Mouse (Mus musculus) limb, embryonic 14.5 days (tissue): ENCODE data around the gene Atoh8. TPM values are rescaled to one million over a fixed set of nuclear protein-coding genes. Genes with fewer than 3 reads are reported as not detected.

Source experiments
- ATAC-seq: fragments of 200-750 bp; cut with Nextera tagmentation; 2 replicates; pipeline ENCODE4 v1.8.0; 2017; ENCODE audit warnings: low read depth, moderate number of reproducible peaks, moderate TSS enrichment; ENCODE audit not compliant: low FRiP score
- DNase-seq: peaks from one replicate; pipeline ENCODE4 v3.0.0-alpha.2; 2015; ENCODE audit warnings: low spot score
- H3K27ac ChIP-seq: fragments of 300-500 bp; sonication (generic); replicated peaks from 2 replicates; pipeline ENCODE4 v1.5.1; 2014; ENCODE audit warnings: low read depth, mild to moderate bottlenecking, low read length, moderate library complexity, mixed read lengths
- H3K27me3 ChIP-seq: fragments of 300-500 bp; sonication (generic); 2 replicates; pipeline ENCODE4 v1.6.1; 2014; ENCODE audit warnings: low read length, mixed read lengths; ENCODE audit not compliant: control insufficient read depth, insufficient read depth
- H3K36me3 ChIP-seq: fragments of 300-500 bp; sonication (generic); 2 replicates; pipeline ENCODE4 v1.6.1; 2014; ENCODE audit warnings: mild to moderate bottlenecking, low read length, moderate library complexity, mixed read lengths; ENCODE audit not compliant: control insufficient read depth, insufficient read depth
- H3K4me1 ChIP-seq: fragments of 300-500 bp; sonication (generic); 2 replicates; pipeline ENCODE4 v1.6.1; 2014; ENCODE audit warnings: antibody characterized with exemption, low read length, mixed read lengths; ENCODE audit not compliant: control insufficient read depth, insufficient read depth
- H3K4me2 ChIP-seq: fragments of 300-500 bp; sonication (generic); replicated peaks from 2 replicates; pipeline ENCODE4 v1.6.1; 2014; ENCODE audit warnings: low read depth, mild to moderate bottlenecking, low read length, moderate library complexity; ENCODE audit not compliant: severe bottlenecking
- H3K4me3 ChIP-seq: fragments of 300-500 bp; sonication (generic); replicated peaks from 2 replicates; pipeline ENCODE4 v1.5.1; 2014; ENCODE audit warnings: low read length
- H3K9ac ChIP-seq: fragments of 300-500 bp; sonication (generic); 2 replicates; pipeline ENCODE4 v1.6.1; 2014; ENCODE audit warnings: mild to moderate bottlenecking, low read depth, low read length, moderate library complexity; ENCODE audit not compliant: severe bottlenecking
- H3K9me3 ChIP-seq: fragments of 300-500 bp; sonication (generic); 2 replicates; pipeline ENCODE4 v1.6.1; 2016; ENCODE audit warnings: low read length; ENCODE audit not compliant: control insufficient read depth
- POLR2A ChIP-seq: fragments of 200-500 bp; IDR thresholded peaks from 2 replicates; pipeline ENCODE4 v1.8.0; 2012; ENCODE audit warnings: inconsistent platforms, mild to moderate bottlenecking, moderate library complexity, borderline replicate concordance; ENCODE audit not compliant: insufficient read depth, insufficient read length; ENCODE audit errors: extremely low read depth
- WGBS: fragments of 180-500 bp; shearing (Covaris S2); extraction: QIAGEN DNeasy Blood & Tissue Kit; methylation state at CpG from one replicate; pipeline ENCODE4 v1.1.7; 2014; 5-methylcytosine and 5-hydroxymethylcytosine counted together
- polyA plus RNA-seq, 2 experiments: library from polyadenylated mRNA; depleted of rRNA in 1 of 2; stranded (reverse) in 1 of 2; unstranded in 1 of 2; fragments of >200 nt; fragmentation: Nextera tagmentation in 1 of 2; extraction: Ambion mirVana in 1 of 2; gene quantifications; 2 replicates each; pipeline versions ENCODE4 v1.2.1 to v1.2.3; 2012 to 2014

Gene Atoh8
- polyA plus RNA-seq, 2 experiments = 15.1 to 19.8 TPM

GRCm38 (mm10) chr6:72159861-72160395 lies 75.4 kb downstream of the Atoh8 start:
- H3K4me3 ChIP-seq = no peak overlapping the region
- no peak overlapping the region for H3K27ac ChIP-seq
- H3K9ac ChIP-seq = no peak overlapping the region
- no peaks in the 10 kb centered on the region for H3K9me3 ChIP-seq
- DNase-seq = no peak
- no peaks in the 10 kb centered on the region for H3K36me3 ChIP-seq
- no peaks in the 10 kb centered on the region for H3K27me3 ChIP-seq
- no peaks in the 10 kb centered on the region for H3K4me1 ChIP-seq
- TF ChIP-seq POLR2A = no peak
- 53% methylated on average over 10 of the region's 10 CpGs for WGBS
- H3K4me2 ChIP-seq = no peak overlapping the region
- ATAC-seq = no peak

GRCm38 (mm10) chr6:72158966-72159764 lies 76.2 kb downstream of the Atoh8 start:
- Histone ChIP-seq H3K27ac (no peak overlapping the region), H3K9ac (no peak overlapping the region), H3K4me2 (no peak overlapping the region), H3K36me3 (no peaks in the 10 kb centered on the region), H3K4me1 (no peaks in the 10 kb centered on the region), H3K27me3 (no peaks in the 10 kb centered on the region), H3K9me3 (no peaks in the 10 kb centered on the region), H3K4me3 (no peak overlapping the region)
- ATAC-seq = no peak
- no peak for TF ChIP-seq POLR2A
- 82% methylated on average over 8 of the region's 8 CpGs for WGBS
- no peak for DNase-seq

Other genes starting within 250 kb of the Atoh8 start
- 26.1 and 26.3 TPM in 2 replicates for gene St3gal5, start 138.0 kb downstream of the Atoh8 start, polyA plus RNA-seq (2012; rRNA removed)
- gene St3gal5, start 138.0 kb downstream of the Atoh8 start, polyA plus RNA-seq (2014; fragmentation: Nextera tagmentation; extraction: Ambion mirVana) = 25.5 and 30.3 TPM in 2 replicates
- not detected in 2 replicates for gene Sftpb, start 69.0 kb upstream of the Atoh8 start, polyA plus RNA-seq (2012; rRNA removed)
- not detected in 2 replicates for gene Sftpb, start 69.0 kb upstream of the Atoh8 start, polyA plus RNA-seq (2014; fragmentation: Nextera tagmentation; extraction: Ambion mirVana)
- gene Usp39, start 109.6 kb upstream of the Atoh8 start, polyA plus RNA-seq (2012; rRNA removed) = 35.8 and 39.1 TPM in 2 replicates
- gene Usp39, start 109.6 kb upstream of the Atoh8 start, polyA plus RNA-seq (2014; fragmentation: Nextera tagmentation; extraction: Ambion mirVana) = 52.2 and 53.7 TPM in 2 replicates
- 30.6 and 31.7 TPM in 2 replicates for gene 0610030E20Rik, start 111.7 kb upstream of the Atoh8 start, polyA plus RNA-seq (2012; rRNA removed)
- 23.0 and 23.5 TPM in 2 replicates for gene 0610030E20Rik, start 111.7 kb upstream of the Atoh8 start, polyA plus RNA-seq (2014; fragmentation: Nextera tagmentation; extraction: Ambion mirVana)
- gene Tmem150a, start 119.9 kb upstream of the Atoh8 start, polyA plus RNA-seq (2012; rRNA removed) = 32.9 and 50.5 TPM in 2 replicates
- 16.0 and 16.1 TPM in 2 replicates for gene Tmem150a, start 119.9 kb upstream of the Atoh8 start, polyA plus RNA-seq (2014; fragmentation: Nextera tagmentation; extraction: Ambion mirVana)
- gene Rnf181, start 131.4 kb upstream of the Atoh8 start, polyA plus RNA-seq (2012; rRNA removed) = 65.7 and 79.5 TPM in 2 replicates
- 84.4 and 85.6 TPM in 2 replicates for gene Rnf181, start 131.4 kb upstream of the Atoh8 start, polyA plus RNA-seq (2014; fragmentation: Nextera tagmentation; extraction: Ambion mirVana)
- 14.5 and 16.6 TPM in 2 replicates for gene Vamp5, start 144.9 kb upstream of the Atoh8 start, polyA plus RNA-seq (2012; rRNA removed)
- 20.8 and 24.5 TPM in 2 replicates for gene Vamp5, start 144.9 kb upstream of the Atoh8 start, polyA plus RNA-seq (2014; fragmentation: Nextera tagmentation; extraction: Ambion mirVana)
- 110 and 125 TPM in 2 replicates for gene Vamp8, start 155.1 kb upstream of the Atoh8 start, polyA plus RNA-seq (2012; rRNA removed)
- 163 and 173 TPM in 2 replicates for gene Vamp8, start 155.1 kb upstream of the Atoh8 start, polyA plus RNA-seq (2014; fragmentation: Nextera tagmentation; extraction: Ambion mirVana)
- 44.9 and 59.8 TPM in 2 replicates for gene Ggcx, start 178.7 kb upstream of the Atoh8 start, polyA plus RNA-seq (2012; rRNA removed)
- 15.3 and 18.4 TPM in 2 replicates for gene Ggcx, start 178.7 kb upstream of the Atoh8 start, polyA plus RNA-seq (2014; fragmentation: Nextera tagmentation; extraction: Ambion mirVana)
- 252 and 285 TPM in 2 replicates for gene Mat2a, start 204.0 kb upstream of the Atoh8 start, polyA plus RNA-seq (2012; rRNA removed)
- 352 and 392 TPM in 2 replicates for gene Mat2a, start 204.0 kb upstream of the Atoh8 start, polyA plus RNA-seq (2014; fragmentation: Nextera tagmentation; extraction: Ambion mirVana)